Mouse (Mus musculus): ENCODE measurements around the gene Ttll5. TPM values are rescaled to one million over a fixed set of nuclear protein-coding genes. Genes with fewer than 3 reads are reported as not detected.

Ttll5 gene
- polyA plus RNA-seq, 1 experiment = 5.5 TPM

DNA sequence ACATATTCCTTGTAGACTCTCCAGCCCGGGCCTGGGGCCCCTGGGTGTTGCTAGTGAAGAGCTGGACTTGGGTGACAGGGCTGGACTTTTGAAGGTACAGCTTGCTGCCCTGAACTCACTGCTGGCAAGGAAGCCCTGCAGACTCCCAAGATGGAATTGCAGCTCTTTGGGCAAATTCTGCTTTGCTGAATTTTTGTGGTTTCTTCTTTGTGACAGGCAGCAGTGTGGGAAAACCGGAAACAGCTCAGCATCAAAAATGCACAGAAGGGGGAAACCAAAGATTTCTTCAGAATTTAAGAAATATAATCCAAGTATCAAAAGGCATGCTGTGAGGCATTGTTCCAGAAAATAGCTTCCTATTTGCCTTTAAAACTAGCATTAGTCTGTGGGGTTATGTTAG is 189.7 kb downstream of the Ttll5 start:
- 84% methylated on average over 2 of the region's 2 CpGs for WGBS

DNA sequence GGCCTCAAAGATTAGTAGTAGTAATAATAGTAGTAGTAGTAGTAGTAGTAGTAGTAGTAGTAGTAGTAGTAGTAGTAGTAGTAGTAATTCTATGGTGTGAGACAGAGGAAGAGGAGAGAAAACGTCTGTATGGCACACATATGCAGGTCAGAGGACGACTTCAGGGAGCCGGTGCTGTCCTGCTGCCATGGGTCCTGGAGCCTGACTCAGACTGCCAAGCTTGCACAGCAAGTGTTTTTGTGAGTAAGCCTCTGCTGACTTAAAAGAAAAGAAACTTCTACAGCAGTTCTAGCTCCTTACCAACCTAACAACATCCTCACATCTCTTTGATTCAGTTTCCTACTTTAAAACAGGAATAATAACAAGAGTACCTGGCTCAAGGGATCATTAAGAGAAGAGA is 190.2 kb downstream of the Ttll5 start:
- Histone ChIP-seq H3K36me3 (ENCODE audit: control insufficient read depth, insufficient read depth, low read length) (0 out of 2 replicates have a peak, but pooled peaks cover 1% of the 10 kb centered on the region), H3K27ac (ENCODE audit: insufficient read depth, low read depth, low read length) (no peak overlapping the region), H3K4me1 (ENCODE audit: control insufficient read depth, insufficient read depth, insufficient read length, low read length) (no peaks in the 10 kb centered on the region), H3K4me3 (ENCODE audit: low read depth, low read length) (no peak overlapping the region), H3K27me3 (ENCODE audit: control insufficient read depth, insufficient read depth, low read length) (no peaks in the 10 kb centered on the region)
- WGBS = 90% methylated on average over 3 of the region's 3 CpGs
- TF ChIP-seq POLR2A (IDR thresholded peaks at IDR 0.05; ENCODE audit: low read depth, low read length) (no peak), CTCF (IDR thresholded peaks at IDR 0.05; ENCODE audit: extremely low read depth, insufficient read length, insufficient replicate concordance, low read depth, low read length) (no peak)

More for the DNA sequence above, 189.7 kb downstream of the Ttll5 start:
- no peaks in the 10 kb centered on the region for H3K36me3 ChIP-seq (ENCODE audit: control insufficient read depth, insufficient read depth, low read length)
- H3K4me3 ChIP-seq (ENCODE audit: low read depth, low read length) = no peak overlapping the region
- no peaks in the 10 kb centered on the region for H3K27me3 ChIP-seq (ENCODE audit: control insufficient read depth, insufficient read depth, low read length)
- H3K27ac ChIP-seq (ENCODE audit: insufficient read depth, low read depth, low read length) = no peak overlapping the region
- H3K4me1 ChIP-seq (ENCODE audit: control insufficient read depth, insufficient read depth, insufficient read length, low read length) = no peaks in the 10 kb centered on the region
- TF ChIP-seq CTCF (IDR thresholded peaks at IDR 0.05; ENCODE audit: extremely low read depth, insufficient read length, insufficient replicate concordance, low read depth, low read length) (no peak), POLR2A (IDR thresholded peaks at IDR 0.05; ENCODE audit: low read depth, low read length) (no peak)

DNA sequence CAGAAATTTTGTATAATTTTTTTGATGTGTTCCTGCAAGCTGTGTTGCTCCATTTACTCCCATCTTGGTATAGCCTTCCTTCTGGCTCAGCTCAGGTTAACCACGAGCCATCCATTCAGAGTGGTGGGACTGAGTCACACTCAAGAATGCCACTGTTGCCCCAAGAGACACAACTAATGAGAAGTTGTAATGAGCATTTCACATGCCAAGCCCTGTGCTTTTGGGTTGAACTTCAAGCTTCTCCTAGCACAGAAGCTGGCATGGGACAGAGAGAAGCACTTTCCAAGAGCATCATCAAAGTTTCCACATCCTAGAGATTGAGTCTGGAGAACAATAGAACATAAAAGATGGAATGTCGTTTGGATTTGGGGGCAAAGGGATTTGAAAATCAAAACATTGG is 190.7 kb downstream of the Ttll5 start:
- 78% methylated on average over 2 of the region's 2 CpGs for WGBS
- H3K27me3 ChIP-seq (ENCODE audit: control insufficient read depth, insufficient read depth, low read length) = no peaks in the 10 kb centered on the region
- H3K4me1 ChIP-seq (ENCODE audit: control insufficient read depth, insufficient read depth, insufficient read length, low read length) = no peaks in the 10 kb centered on the region
- no peak for TF ChIP-seq CTCF (IDR thresholded peaks at IDR 0.05; ENCODE audit: extremely low read depth, insufficient read length, insufficient replicate concordance, low read depth, low read length)
- TF ChIP-seq POLR2A (IDR thresholded peaks at IDR 0.05; ENCODE audit: low read depth, low read length) = no peak
- no peak overlapping the region for H3K27ac ChIP-seq (ENCODE audit: insufficient read depth, low read depth, low read length)
- 0 out of 2 replicates have a peak, but pooled peaks cover 1% of the 10 kb centered on the region for H3K36me3 ChIP-seq (ENCODE audit: control insufficient read depth, insufficient read depth, low read length)
- H3K4me3 ChIP-seq (ENCODE audit: low read depth, low read length) = no peak overlapping the region

DNA sequence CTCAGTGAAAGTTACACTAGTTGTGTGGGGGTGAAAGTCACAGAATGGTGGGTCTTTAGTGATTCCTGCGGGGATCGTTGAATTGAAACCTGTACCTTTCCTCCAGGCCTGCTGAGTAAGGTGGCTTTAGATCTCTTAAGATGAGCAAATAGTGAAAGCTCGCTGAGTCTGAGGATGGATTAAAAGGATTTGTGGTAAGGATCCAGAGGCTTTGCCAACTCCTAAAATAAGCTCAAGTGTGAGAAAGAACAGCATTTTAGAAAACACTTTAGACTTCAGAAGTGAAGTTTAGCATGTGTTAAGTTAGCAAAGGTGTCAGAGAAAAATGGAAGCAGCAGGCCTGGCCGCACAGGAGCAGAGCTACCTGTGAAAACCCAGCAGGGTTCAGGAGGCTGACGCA is 192.9 kb downstream of the Ttll5 start:
- TF ChIP-seq CTCF (IDR thresholded peaks at IDR 0.05; ENCODE audit: extremely low read depth, insufficient read length, insufficient replicate concordance, low read depth, low read length) (no peak), POLR2A (IDR thresholded peaks at IDR 0.05; ENCODE audit: low read depth, low read length) (no peak)
- Histone ChIP-seq H3K36me3 (ENCODE audit: control insufficient read depth, insufficient read depth, low read length) (0 out of 2 replicates have a peak, but pooled peaks cover 1% of the 10 kb centered on the region), H3K4me1 (ENCODE audit: control insufficient read depth, insufficient read depth, insufficient read length, low read length) (no peaks in the 10 kb centered on the region), H3K27ac (ENCODE audit: insufficient read depth, low read depth, low read length) (no peak overlapping the region), H3K4me3 (ENCODE audit: low read depth, low read length) (no peak overlapping the region), H3K27me3 (ENCODE audit: control insufficient read depth, insufficient read depth, low read length) (no peaks in the 10 kb centered on the region)
- 85% methylated on average over 5 of the region's 5 CpGs for WGBS

DNA sequence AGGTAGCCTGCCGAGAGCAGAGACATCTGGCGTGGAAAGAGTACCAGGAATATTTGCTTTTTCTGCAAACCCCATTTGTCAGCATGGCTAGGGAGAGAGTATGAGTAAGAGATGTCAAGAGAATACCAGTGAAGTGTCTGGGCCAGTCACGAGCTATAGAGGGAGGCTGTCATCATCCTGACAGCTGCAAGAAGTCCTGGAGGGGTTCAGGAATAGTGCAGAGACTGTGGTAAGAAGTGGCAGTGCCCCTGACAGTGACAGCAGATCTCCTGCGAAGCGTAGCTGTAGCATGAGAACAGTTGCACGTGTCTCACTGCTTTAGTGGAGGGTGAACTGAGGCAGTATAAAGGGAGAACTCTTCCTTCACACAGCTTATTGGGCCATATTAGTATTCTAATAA is 197.1 kb downstream of the Ttll5 start:
- 94% methylated on average over 6 of the region's 6 CpGs for WGBS
- no peak for TF ChIP-seq CTCF (IDR thresholded peaks at IDR 0.05; ENCODE audit: extremely low read depth, insufficient read length, insufficient replicate concordance, low read depth, low read length)
- no peak for TF ChIP-seq POLR2A (IDR thresholded peaks at IDR 0.05; ENCODE audit: low read depth, low read length)
- Histone ChIP-seq H3K27ac (ENCODE audit: insufficient read depth, low read depth, low read length) (no peak overlapping the region), H3K36me3 (ENCODE audit: control insufficient read depth, insufficient read depth, low read length) (0 out of 2 replicates have a peak, but pooled peaks cover 1% of the 10 kb centered on the region), H3K4me1 (ENCODE audit: control insufficient read depth, insufficient read depth, insufficient read length, low read length) (no peaks in the 10 kb centered on the region), H3K4me3 (ENCODE audit: low read depth, low read length) (no peak overlapping the region), H3K27me3 (ENCODE audit: control insufficient read depth, insufficient read depth, low read length) (no peaks in the 10 kb centered on the region)

DNA sequence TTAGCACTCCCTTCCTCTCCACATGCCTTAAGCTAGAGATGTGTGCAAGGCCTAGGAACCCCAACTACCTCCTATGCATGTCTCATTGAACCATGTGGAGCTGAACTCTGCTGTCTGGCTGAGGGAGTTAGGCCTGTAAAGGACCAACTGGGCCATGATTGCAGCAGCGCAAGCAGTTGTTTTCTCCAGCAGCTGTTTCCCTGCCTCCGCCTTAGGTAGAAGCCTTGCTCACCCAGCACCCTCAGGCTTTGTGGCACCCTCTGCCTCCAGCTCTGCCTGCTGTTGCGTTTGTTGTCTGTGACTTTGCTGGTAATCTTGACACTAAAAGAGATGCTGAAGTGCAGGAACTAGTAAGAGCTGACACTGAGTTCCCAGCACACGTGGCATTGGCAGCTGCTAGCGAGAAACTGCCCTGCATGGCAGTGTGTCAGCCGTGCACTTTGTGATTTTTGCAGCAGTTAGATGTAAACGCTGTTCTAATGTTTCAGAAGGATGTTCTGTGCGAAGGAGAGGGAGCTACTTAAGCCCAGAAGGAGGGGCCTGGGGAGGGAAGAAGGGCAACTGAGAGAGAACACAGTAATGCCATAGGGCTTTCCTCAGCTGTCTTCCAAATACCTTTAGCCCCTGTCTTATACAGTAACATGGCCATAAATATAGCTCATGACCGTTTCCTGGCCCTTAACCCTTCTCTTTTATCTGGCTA is 198.0 kb downstream of the Ttll5 start:
- no peak overlapping the region for H3K4me3 ChIP-seq (ENCODE audit: low read depth, low read length)
- 0 out of 2 replicates have a peak, but pooled peaks cover 1% of the 10 kb centered on the region for H3K36me3 ChIP-seq (ENCODE audit: control insufficient read depth, insufficient read depth, low read length)
- H3K4me1 ChIP-seq (ENCODE audit: control insufficient read depth, insufficient read depth, insufficient read length, low read length) = no peaks in the 10 kb centered on the region
- TF ChIP-seq CTCF (IDR thresholded peaks at IDR 0.05; ENCODE audit: extremely low read depth, insufficient read length, insufficient replicate concordance, low read depth, low read length) = no peak
- TF ChIP-seq POLR2A (IDR thresholded peaks at IDR 0.05; ENCODE audit: low read depth, low read length) = no peak
- 80% methylated on average over 9 of the region's 9 CpGs for WGBS
- no peak overlapping the region for H3K27ac ChIP-seq (ENCODE audit: insufficient read depth, low read depth, low read length)
- no peaks in the 10 kb centered on the region for H3K27me3 ChIP-seq (ENCODE audit: control insufficient read depth, insufficient read depth, low read length)

DNA sequence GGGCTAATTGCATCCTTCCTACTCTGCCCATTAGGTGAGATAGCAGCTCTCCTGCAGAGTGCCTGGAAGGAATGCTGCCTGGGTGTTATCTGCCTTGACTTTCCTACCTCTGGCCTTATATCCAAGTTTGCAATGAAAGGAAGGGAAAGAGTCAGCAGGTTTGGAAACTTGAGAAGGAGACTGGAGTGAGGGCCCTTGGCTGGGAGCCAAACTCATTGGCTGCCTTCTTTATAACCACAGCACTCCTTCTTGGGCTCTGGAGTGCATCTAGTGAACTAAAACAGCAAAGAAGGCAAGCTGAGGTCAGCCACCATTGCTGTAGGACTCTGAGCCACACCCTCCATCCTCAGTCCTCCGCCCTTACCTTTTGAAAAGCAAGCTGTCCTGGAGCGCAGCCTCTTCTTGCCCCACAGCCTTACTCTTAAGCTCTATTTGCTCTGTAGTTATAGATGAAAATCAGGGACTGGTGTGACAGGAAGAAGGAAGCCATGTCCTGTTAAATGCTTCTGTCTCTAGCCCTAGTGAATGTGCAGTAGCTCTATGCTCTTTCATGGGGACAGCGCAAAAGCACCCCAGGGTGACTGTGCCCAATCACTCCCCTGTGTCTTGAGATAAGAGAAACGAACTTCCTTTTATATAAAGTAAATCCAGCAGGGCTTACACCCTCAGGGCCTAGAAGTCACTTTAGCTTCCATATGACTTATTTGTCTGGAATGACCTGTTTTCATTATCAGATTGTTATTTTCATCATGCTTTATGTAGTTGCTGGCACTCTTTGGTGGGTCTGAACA is 198.8 kb downstream of the Ttll5 start:
- 87% methylated on average over 4 of the region's 4 CpGs for WGBS

More for the DNA sequence above, 198.8 kb downstream of the Ttll5 start:
- H3K4me3 ChIP-seq (ENCODE audit: low read depth, low read length) = no peak overlapping the region
- H3K27ac ChIP-seq (ENCODE audit: insufficient read depth, low read depth, low read length) = no peak overlapping the region
- no peaks in the 10 kb centered on the region for H3K27me3 ChIP-seq (ENCODE audit: control insufficient read depth, insufficient read depth, low read length)
- H3K36me3 ChIP-seq (ENCODE audit: control insufficient read depth, insufficient read depth, low read length) = 0 out of 2 replicates have a peak, but pooled peaks cover 1% of the 10 kb centered on the region
- H3K4me1 ChIP-seq (ENCODE audit: control insufficient read depth, insufficient read depth, insufficient read length, low read length) = no peaks in the 10 kb centered on the region
- TF ChIP-seq POLR2A (IDR thresholded peaks at IDR 0.05; ENCODE audit: low read depth, low read length) = no peak

All from small intestine, adult 2 months (tissue).